Comparison of ENCODE assay signal across 9 mouse cellular contexts in the genomic region with DNA sequence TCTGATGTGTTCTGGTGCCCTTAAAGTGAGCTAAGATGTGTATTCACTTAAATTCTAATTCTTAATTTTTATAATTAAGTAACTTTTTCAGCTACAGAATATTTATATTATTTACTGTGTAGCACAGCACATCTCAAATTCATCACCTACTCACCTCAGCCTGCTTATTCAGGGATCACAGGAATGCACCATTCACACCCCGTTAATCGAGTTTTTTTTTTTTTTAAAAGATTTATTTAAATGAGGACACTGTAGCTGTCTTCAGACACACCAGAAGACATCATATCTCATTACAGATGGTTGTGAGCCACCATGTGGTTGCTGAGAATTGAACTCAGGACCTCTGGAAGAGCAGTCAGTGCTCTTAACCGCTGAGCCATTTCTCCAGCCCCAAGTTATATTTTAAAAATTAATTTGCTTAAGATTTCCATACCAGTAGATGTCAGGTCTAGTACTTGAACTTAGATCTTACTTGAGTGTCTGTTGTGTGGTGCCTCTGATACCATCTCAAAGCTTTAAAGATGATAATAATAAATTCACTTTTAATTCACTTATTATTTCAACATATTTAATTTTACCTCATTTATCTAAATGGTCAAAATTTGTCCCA. TPM values are rescaled to one million over a fixed set of nuclear protein-coding genes. Genes with fewer than 3 reads are reported as not detected.
DNase-seq lines count a peak whose midpoint lies in the region; ATAC-seq and TF ChIP-seq lines count a peak whose summit lies in the region.
"Had no signal": no experiment of that assay in that cellular context is flagged by ENCODE, and none has a peak within 500 bp of the region (broad histone marks: within the 10 kb centered on the region; RNA-seq: fewer than 3 reads in every experiment).

No protein-coding gene starts in this region.

- H3K9me3 ChIP-seq in kidney, embryonic 14.5 days (ENCODE audit: control insufficient read depth, low read length): no peaks in the 10 kb centered on the region
- no peaks in the 10 kb centered on the region for H3K9me3 ChIP-seq in embryonic facial prominence, embryonic 13.5 days
- no peaks in the 10 kb centered on the region for H3K9me3 ChIP-seq in intestine, postnatal 0 days (ENCODE audit: control insufficient read depth)
- H3K9me3 ChIP-seq in midbrain, postnatal 0 days (ENCODE audit: low read length): no peaks in the 10 kb centered on the region

- peak overlapping the region; percentile 81 for H3K4me2 ChIP-seq in kidney, embryonic 14.5 days (replicated peaks; ENCODE audit: low read depth, low read length)
- peak overlapping the region; percentile 79 for H3K4me2 ChIP-seq in embryonic facial prominence, embryonic 13.5 days
- H3K4me2 ChIP-seq in intestine, postnatal 0 days (replicated peaks; ENCODE audit: low read depth): peak overlapping the region; percentile 97
- H3K4me2 ChIP-seq in midbrain, postnatal 0 days (ENCODE audit: low read depth, low read length, poor library complexity, severe bottlenecking): peak overlapping the region; percentile 86; the same call in 1 of the 2 replicates

- DNase-seq in kidney, postnatal 4 days: no peak
- no peak for DNase-seq in midbrain, postnatal 0 days (ENCODE audit: low spot score)
- DNase-seq in left cerebral cortex, postnatal 4 days: no peak
- DNase-seq in natural killer cell, adult 2 months (ENCODE audit: low spot score in 2 of 2): no peak
- DNase-seq in kidney, adult 11 months: no peak
- DNase-seq: thymus, postnatal 25 days had no signal

- H3K9ac ChIP-seq in kidney, embryonic 14.5 days (ENCODE audit: low read depth, low read length): peak overlapping the region; percentile 96
- H3K9ac ChIP-seq in embryonic facial prominence, embryonic 13.5 days: peak overlapping the region; percentile 98; the same call in 1 of the 2 replicates
- no peak overlapping the region for H3K9ac ChIP-seq in intestine, postnatal 0 days (ENCODE audit: low read depth, low read length)
- no peak overlapping the region for H3K9ac ChIP-seq in midbrain, postnatal 0 days (replicated peaks; ENCODE audit: low read length, poor library complexity, severe bottlenecking)

- H3K4me1 ChIP-seq in kidney, embryonic 14.5 days (ENCODE audit: control insufficient read depth, insufficient read depth, low read length): no peaks in the 10 kb centered on the region
- H3K4me1 ChIP-seq in embryonic facial prominence, embryonic 13.5 days: peaks cover 5% of the 10 kb centered on the region; the same call in 1 of the 2 replicates
- no peaks in the 10 kb centered on the region for H3K4me1 ChIP-seq in intestine, postnatal 0 days (replicated peaks; ENCODE audit: control insufficient read depth, insufficient read depth, low read length)
- 0 out of 2 replicates have a peak, but pooled peaks cover 5% of the 10 kb centered on the region for H3K4me1 ChIP-seq in midbrain, postnatal 0 days (ENCODE audit: insufficient read depth, low read length)

- no peak for ATAC-seq in kidney, embryonic 14.5 days (ENCODE audit: low FRiP score, low TSS enrichment)
- no peak for ATAC-seq in embryonic facial prominence, embryonic 13.5 days (ENCODE audit: insufficient number of reproducible peaks, insufficient read depth, low FRiP score, low TSS enrichment, low read depth)
- ATAC-seq in intestine, postnatal 0 days: no peak
- ATAC-seq in midbrain, postnatal 0 days (ENCODE audit: low FRiP score): no peak

- no peak for TF ChIP-seq CTCF in intestine, postnatal 0 days (IDR thresholded peaks at IDR 0.05; ENCODE audit: low read depth)
- TF ChIP-seq CTCF in midbrain, postnatal 0 days (IDR thresholded peaks at IDR 0.05): no peak

- H3K27ac ChIP-seq in kidney, embryonic 14.5 days (ENCODE audit: low read depth, low read length): no peak overlapping the region
- H3K27ac ChIP-seq in embryonic facial prominence, embryonic 13.5 days: no peak overlapping the region
- H3K27ac ChIP-seq in intestine, postnatal 0 days (ENCODE audit: low read depth, low read length): no peak overlapping the region
- H3K27ac ChIP-seq in midbrain, postnatal 0 days (ENCODE audit: low read depth, low read length): no peak overlapping the region

- intact Hi-C loops in left cerebral cortex, postnatal 4 days (cut with DNase I): no loop called here

- 52% methylated on average over 3 of the region's 3 CpGs for WGBS in kidney, embryonic 14.5 days
- 56% methylated on average over 3 of the region's 3 CpGs for WGBS in embryonic facial prominence, embryonic 13.5 days
- 49% methylated on average over 3 of the region's 3 CpGs for WGBS in intestine, postnatal 0 days
- WGBS in midbrain, postnatal 0 days: 57% methylated on average over 3 of the region's 3 CpGs

- peaks cover 16% of the 10 kb centered on the region; the same call in 1 of the 2 replicates for H3K36me3 ChIP-seq in kidney, embryonic 14.5 days (ENCODE audit: control insufficient read depth, insufficient read depth, low read length)
- peaks cover 12% of the 10 kb centered on the region for H3K36me3 ChIP-seq in embryonic facial prominence, embryonic 13.5 days
- H3K36me3 ChIP-seq in intestine, postnatal 0 days (ENCODE audit: control insufficient read depth, insufficient read depth): peaks cover 2% of the 10 kb centered on the region; the same call in 1 of the 2 replicates
- H3K36me3 ChIP-seq in midbrain, postnatal 0 days (ENCODE audit: insufficient read depth, low read length): no peaks in the 10 kb centered on the region

- peak overlapping the region; percentile 99 for H3K4me3 ChIP-seq in kidney, embryonic 14.5 days (ENCODE audit: low read length)
- H3K4me3 ChIP-seq in embryonic facial prominence, embryonic 13.5 days: peak overlapping the region; percentile 99
- H3K4me3 ChIP-seq in intestine, postnatal 0 days (ENCODE audit: low read depth, low read length): peak overlapping the region; percentile 98
- no peak overlapping the region for H3K4me3 ChIP-seq in midbrain, postnatal 0 days (ENCODE audit: low read depth, low read length)

- H3K27me3 ChIP-seq in kidney, embryonic 14.5 days (ENCODE audit: control insufficient read depth, insufficient read depth, low read length): no peaks in the 10 kb centered on the region
- H3K27me3 ChIP-seq in embryonic facial prominence, embryonic 13.5 days: no peaks in the 10 kb centered on the region
- no peaks in the 10 kb centered on the region for H3K27me3 ChIP-seq in intestine, postnatal 0 days (replicated peaks; ENCODE audit: control insufficient read depth, insufficient read depth, low read length)
- no peaks in the 10 kb centered on the region for H3K27me3 ChIP-seq in midbrain, postnatal 0 days (ENCODE audit: insufficient read depth, low read length)

RNA-seq across cellular contexts. Expression of gene Atad5, which starts 1.5 kb away (rescaled TPM):
- polyA plus RNA-seq in kidney, embryonic 14.5 days (2014; fragmentation: Nextera tagmentation; extraction: Ambion mirVana): 12.3 and 15.8 TPM in 2 replicates
- polyA plus RNA-seq in embryonic facial prominence, embryonic 13.5 days (2015; fragmentation: Nextera tagmentation; extraction: Ambion mirVana): 15.2 and 15.8 TPM in 2 replicates
- 2.2 and 2.4 TPM in 2 replicates for polyA plus RNA-seq in intestine, postnatal 0 days (2015; fragmentation: Nextera tagmentation; extraction: Ambion mirVana)
- total RNA-seq in midbrain, postnatal 0 days (2014; rRNA removed): 5.6 and 8.0 TPM in 2 replicates
- polyA plus RNA-seq in midbrain, postnatal 0 days (2015; fragmentation: Nextera tagmentation; extraction: Ambion mirVana): 3.1 and 3.3 TPM in 2 replicates
- 1 to 10 TPM; 8.0 to 8.9 TPM for total RNA-seq in left cerebral cortex, postnatal 4 days (2021)

RNA-seq across cellular contexts. Expression of gene Crlf3, which starts 9.9 kb away (rescaled TPM):
- polyA plus RNA-seq in kidney, embryonic 14.5 days (2014; fragmentation: Nextera tagmentation; extraction: Ambion mirVana): 36.9 and 48.2 TPM in 2 replicates
- 47.4 and 50.9 TPM in 2 replicates for polyA plus RNA-seq in embryonic facial prominence, embryonic 13.5 days (2015; fragmentation: Nextera tagmentation; extraction: Ambion mirVana)
- 13.2 and 14.2 TPM in 2 replicates for polyA plus RNA-seq in intestine, postnatal 0 days (2015; fragmentation: Nextera tagmentation; extraction: Ambion mirVana)
- 9.7 and 10.0 TPM in 2 replicates for total RNA-seq in midbrain, postnatal 0 days (2014; rRNA removed)
- polyA plus RNA-seq in midbrain, postnatal 0 days (2015; fragmentation: Nextera tagmentation; extraction: Ambion mirVana): 8.7 and 9.7 TPM in 2 replicates
- 10 to 100 TPM; 13.1 to 14.5 TPM for total RNA-seq in left cerebral cortex, postnatal 4 days (2021)

RNA-seq across cellular contexts. Expression of gene Tefm, which starts 51.3 kb away (rescaled TPM):
- polyA plus RNA-seq in kidney, embryonic 14.5 days (2014; fragmentation: Nextera tagmentation; extraction: Ambion mirVana): 33.5 and 36.5 TPM in 2 replicates
- polyA plus RNA-seq in embryonic facial prominence, embryonic 13.5 days (2015; fragmentation: Nextera tagmentation; extraction: Ambion mirVana): 31.4 and 32.3 TPM in 2 replicates
- 15.0 and 16.3 TPM in 2 replicates for polyA plus RNA-seq in intestine, postnatal 0 days (2015; fragmentation: Nextera tagmentation; extraction: Ambion mirVana)
- 9.5 and 14.3 TPM in 2 replicates for total RNA-seq in midbrain, postnatal 0 days (2014; rRNA removed)
- 18.5 and 20.1 TPM in 2 replicates for polyA plus RNA-seq in midbrain, postnatal 0 days (2015; fragmentation: Nextera tagmentation; extraction: Ambion mirVana)
- total RNA-seq in left cerebral cortex, postnatal 4 days (2021): 10 to 100 TPM; 11.2 to 11.4 TPM

Comparison
In these comparisons a context has a peak if more than half of its experiments do, and no peak if none do; other contexts are left out.
1. H3K9ac ChIP-seq: peak in kidney, embryonic 14.5 days (single experiment) and embryonic facial prominence, embryonic 13.5 days (single experiment); none in intestine, postnatal 0 days (single experiment) and midbrain, postnatal 0 days (single experiment).
2. Peak in every context shown above with its lines, with median percentiles within 50 percentile points of each other: H3K4me2 ChIP-seq.